Mouse (Mus musculus) olfactory bulb, adult 2 months (tissue): ENCODE measurements around the gene Slc24a4.

ENCODE experiments used
- CTCF ChIP-seq: fragments of 200-500 bp; IDR thresholded peaks from 2 replicates; pipeline ENCODE4 v1.5.1; 2012; ENCODE audit warnings: low read depth, mild to moderate bottlenecking, low read length, moderate library complexity; ENCODE audit not compliant: insufficient read depth
- POLR2A ChIP-seq: fragments of 200-500 bp; IDR thresholded peaks from 2 replicates; pipeline ENCODE4 v1.6.1; 2012; ENCODE audit warnings: mild to moderate bottlenecking, low read depth, low read length, moderate library complexity; ENCODE audit not compliant: insufficient read depth

- TF ChIP-seq POLR2A (no peak), CTCF (no peak)
These were observed 147.4 kb downstream of the Slc24a4 start for GRCm38 (mm10) chr12:102275833-102276443.
